Mouse (Mus musculus): ENCODE measurements at regions not wholly inside any gene's neighbourhood (a gene's known extent, or its start where the extent isn't known, plus 50 kb on each side); places are given as distances from the start of the nearest gene placed in this dataset.

- no peak for DNase-seq (ENCODE audit: low spot score)
Observed at GRCm38 (mm10) chr14:46706462-46706861, 53.9 kb upstream of the Cdkn3 start.

GRCm38 (mm10) chr14:46704316-46704751 lies 56.0 kb upstream of the Cdkn3 start:
- DNase-seq (ENCODE audit: low spot score) = no peak

GRCm38 (mm10) chr14:46702669-46703435 lies 57.5 kb upstream of the Cdkn3 start:
- no peak for DNase-seq (ENCODE audit: low spot score)

- DNase-seq (ENCODE audit: low spot score) = no peak
Observed at GRCm38 (mm10) chr14:46692571-46692970, 67.8 kb upstream of the Cdkn3 start.

GRCm38 (mm10) chr14:46692067-46692466 lies 68.3 kb upstream of the Cdkn3 start:
- DNase-seq (ENCODE audit: low spot score) = no peak

GRCm38 (mm10) chr14:46682728-46683127 lies 77.6 kb upstream of the Cdkn3 start:
- no peak for DNase-seq (ENCODE audit: low spot score)

- DNase-seq (ENCODE audit: low spot score) = no peak
Observed at GRCm38 (mm10) chr14:46678935-46679334, 81.4 kb upstream of the Cdkn3 start.

GRCm38 (mm10) chr14:46671482-46672225 lies 88.7 kb upstream of the Cdkn3 start:
- no peak for DNase-seq (ENCODE audit: low spot score)

- no peak for DNase-seq (ENCODE audit: low spot score)
Observed at GRCm38 (mm10) chr14:46671062-46671461, 89.3 kb upstream of the Cdkn3 start.

GRCm38 (mm10) chr14:46670221-46671046 lies 89.9 kb upstream of the Cdkn3 start:
- no peak for DNase-seq (ENCODE audit: low spot score)

- DNase-seq (ENCODE audit: low spot score) = no peak
Observed at GRCm38 (mm10) chr14:46668275-46668674, 92.1 kb upstream of the Cdkn3 start.

GRCm38 (mm10) chr14:46664305-46664704 lies 96.0 kb upstream of the Cdkn3 start:
- DNase-seq (ENCODE audit: low spot score) = no peak

- DNase-seq (ENCODE audit: low spot score) = no peak
Observed at GRCm38 (mm10) chr14:46663529-46663928, 96.8 kb upstream of the Cdkn3 start.

GRCm38 (mm10) chr14:46661792-46662545 lies 98.4 kb upstream of the Cdkn3 start:
- DNase-seq (ENCODE audit: low spot score) = no peak

GRCm38 (mm10) chr14:46661118-46661791 lies 99.1 kb upstream of the Cdkn3 start:
- DNase-seq (ENCODE audit: low spot score) = no peak

- DNase-seq (ENCODE audit: low spot score) = no peak
Observed at GRCm38 (mm10) chr14:46659365-46659764, 101.0 kb upstream of the Cdkn3 start.

GRCm38 (mm10) chr14:46656249-46656648 lies 104.1 kb upstream of the Cdkn3 start:
- DNase-seq (ENCODE audit: low spot score) = no peak

GRCm38 (mm10) chr14:46647319-46647974 lies 112.9 kb upstream of the Cdkn3 start:
- no peak for DNase-seq (ENCODE audit: low spot score)

GRCm38 (mm10) chr14:46646673-46647318 lies 113.5 kb upstream of the Cdkn3 start:
- no peak for DNase-seq (ENCODE audit: low spot score)

Data from left cerebral cortex, adult 11 months (tissue).